Mouse (Mus musculus): ENCODE data around the gene Mical3.

DNA sequence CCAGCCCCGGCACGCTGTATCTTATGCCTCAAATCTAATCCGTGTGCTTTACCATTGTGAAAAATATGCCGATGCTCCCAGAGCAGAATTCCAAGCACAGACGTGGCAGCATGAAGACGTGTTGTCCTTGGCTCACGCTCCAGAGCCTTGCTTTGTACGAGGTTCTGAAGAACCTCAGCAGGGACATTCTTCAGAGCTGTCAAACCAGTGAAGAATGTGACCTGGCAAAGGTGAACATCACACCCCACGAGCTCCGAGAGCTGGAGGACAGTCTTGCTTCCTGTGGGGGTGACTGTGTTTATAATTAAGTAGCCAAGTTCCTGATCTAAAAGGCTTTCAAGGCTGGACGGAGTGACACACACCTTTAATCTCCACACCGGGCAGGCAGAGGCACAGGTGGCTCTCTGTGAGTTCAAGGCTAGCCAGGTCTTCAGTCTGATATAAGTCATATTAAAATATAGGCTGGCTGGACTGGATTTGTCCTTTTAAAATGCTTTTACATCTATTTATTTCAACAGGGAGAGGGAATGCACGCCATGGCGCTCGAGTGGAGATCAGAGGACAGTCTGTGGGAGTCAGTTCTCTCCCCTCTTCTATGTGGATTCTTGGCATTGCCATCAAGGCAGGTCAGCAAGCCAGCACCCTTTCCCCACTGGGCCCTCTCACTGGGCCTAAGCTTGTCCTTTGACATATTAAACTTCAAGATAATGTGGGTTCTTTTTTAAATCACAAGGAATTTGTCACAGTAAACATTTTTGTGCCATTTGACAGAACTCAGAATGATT, 12.6 kb downstream of the Mical3 start:
- no peak for TF ChIP-seq POLR2A (IDR thresholded peaks at IDR 0.05; ENCODE audit: insufficient read depth, low read length)
- TF ChIP-seq CTCF (IDR thresholded peaks at IDR 0.05; ENCODE audit: low read depth, low read length) = no peak
- TF ChIP-seq EP300 (IDR thresholded peaks at IDR 0.05; ENCODE audit: insufficient read depth, low read depth, low read length) = no peak
